Mouse (Mus musculus) spleen, adult 10 weeks (tissue): Measurements from ENCODE around the gene Shisal1. TPM values are rescaled to one million over a fixed set of nuclear protein-coding genes. Genes with fewer than 3 reads are reported as not detected.

Source experiments
- polyA plus RNA-seq: library from polyadenylated mRNA; stranded (reverse); fragments of 350-450 nt; fragmentation: Illumina TruSeq; extraction: RNeasy Lipid Tissue Mini Kit (QIAGEN cat#74804); gene quantifications from one replicate; pipeline ENCODE4 v1.2.3, GENCODE M21; 2015; ENCODE audit warnings: low replicate concordance; ENCODE audit not compliant: insufficient read depth

The Shisal1 gene
- 0.40 TPM for polyA plus RNA-seq

DNA sequence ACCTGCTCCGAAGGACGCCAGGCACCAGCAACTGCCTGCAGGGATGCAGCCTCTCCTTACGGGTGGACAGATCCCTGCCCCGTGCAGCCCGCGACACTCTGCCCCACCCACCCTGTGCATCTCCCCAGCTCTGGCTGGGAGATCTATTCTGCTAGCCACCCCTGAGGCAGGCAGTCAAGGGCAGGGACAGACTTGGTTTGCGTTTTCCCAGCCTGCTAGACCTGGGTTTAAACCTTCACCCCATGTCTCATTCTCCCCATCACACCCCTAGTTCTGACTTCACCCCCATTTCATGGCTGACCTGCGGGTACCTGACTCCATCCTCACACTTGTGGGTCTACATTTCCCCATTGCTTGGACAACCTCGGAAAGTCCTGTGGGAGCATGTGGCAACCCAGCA, at the start of gene Shisal1:
Gene Shisal1, minus strand, starts transcription at position 101 of the 400 bp plus-strand sequence.

Other genes starting within 250 kb of the Shisal1 start
- gene Parvb, start 215.1 kb downstream of the Shisal1 start, polyA plus RNA-seq = 17.4 TPM
- 120 TPM for gene Parvg, start 123.1 kb downstream of the Shisal1 start, polyA plus RNA-seq
- 5.2 TPM for gene Rtl6, start 110.7 kb upstream of the Shisal1 start, polyA plus RNA-seq
- gene Prr5, start 222.5 kb upstream of the Shisal1 start, polyA plus RNA-seq = 19.4 TPM